Mouse (Mus musculus) CH12.LX (cell line): ENCODE data around the gene Ccl5. TPM values are rescaled to one million over a fixed set of nuclear protein-coding genes. Genes with fewer than 3 reads are reported as not detected.

ENCODE experiments used
- DNase-seq: peaks from one replicate; pipeline ENCODE4 v3.0.0-alpha.2; 2013; ENCODE audit errors: extremely low read depth
- H3K27ac ChIP-seq: 2 replicates; pipeline ENCODE4 v1.5.1; 2012; ENCODE audit warnings: low read depth, mild to moderate bottlenecking, control low read depth, moderate library complexity; ENCODE audit not compliant: insufficient read depth
- H3K27me3 ChIP-seq: replicated peaks from 2 replicates; pipeline ENCODE3; 2012; ENCODE audit warnings: inconsistent platforms
- H3K36me3 ChIP-seq, 2 experiments: replicated peaks in 1 of 2; 2 replicates each; pipeline versions ENCODE3 to v1.6.1; 2012; ENCODE audit warnings: inconsistent platforms in 1 of 2, low read length in 1 of 2, mild to moderate bottlenecking in 1 of 2, mixed read lengths in 1 of 2, moderate library complexity in 1 of 2; ENCODE audit not compliant: control insufficient read depth in 1 of 2, insufficient read depth in 1 of 2
- H3K4me1 ChIP-seq, 2 experiments: 2 replicates each; pipeline ENCODE4 v1.6.1; 2012; ENCODE audit warnings: inconsistent platforms in 1 of 2, moderate library complexity in 1 of 2; ENCODE audit not compliant: insufficient read depth in 2 of 2, control insufficient read depth in 1 of 2
- H3K4me2 ChIP-seq: 2 replicates; pipeline ENCODE4 v1.6.1; 2012; ENCODE audit warnings: low read depth, mild to moderate bottlenecking, control low read depth; ENCODE audit not compliant: poor library complexity, insufficient read depth, severe bottlenecking
- H3K4me3 ChIP-seq, 3 experiments: fragments of 150-350 bp in 1 of 3; sonication (generic) in 1 of 3; replicated peaks in 1 of 3; 2 replicates each; pipeline versions ENCODE3 to v1.5.1; 2011 to 2012; ENCODE audit warnings: low read depth in 2 of 3, low read length in 2 of 3, mild to moderate bottlenecking in 2 of 3, moderate library complexity in 2 of 3, control low read depth in 1 of 3, improper control_type of control experiment in 1 of 3, inconsistent platforms in 1 of 3, mixed read lengths in 1 of 3; ENCODE audit not compliant: poor library complexity in 1 of 3
- H3K79me2 ChIP-seq: replicated peaks from 2 replicates; pipeline ENCODE4 v1.6.1; 2012; ENCODE audit warnings: mild to moderate bottlenecking, moderate library complexity; ENCODE audit not compliant: control insufficient read depth, poor library complexity, insufficient read depth, severe bottlenecking; ENCODE audit errors: extremely low read depth
- H3K9ac ChIP-seq: 2 replicates; pipeline ENCODE4 v1.6.1; 2012; ENCODE audit warnings: low read depth, mild to moderate bottlenecking, control low read depth, moderate library complexity; ENCODE audit not compliant: insufficient read depth
- H3K9me3 ChIP-seq: replicated peaks from 2 replicates; pipeline ENCODE3; 2012; ENCODE audit warnings: low read length, inconsistent platforms, mixed read lengths
- BHLHE40 ChIP-seq: IDR thresholded peaks from 2 replicates; pipeline ENCODE4 v1.6.1; 2011; ENCODE audit warnings: mild to moderate bottlenecking, low read depth, low read length, improper control_type of control experiment
- E2F4 ChIP-seq: IDR thresholded peaks from 2 replicates; pipeline ENCODE4 v1.6.1; 2011; ENCODE audit warnings: low read depth, low read length, improper control_type of control experiment; ENCODE audit not compliant: insufficient replicate concordance
- EP300 ChIP-seq: IDR thresholded peaks from 2 replicates; pipeline ENCODE4 v1.6.1; 2011; ENCODE audit warnings: low read length, improper control_type of control experiment
- HCFC1 ChIP-seq: IDR thresholded peaks from 2 replicates; pipeline ENCODE4 v1.6.1; 2012; ENCODE audit warnings: low read depth, mild to moderate bottlenecking, inconsistent platforms, low read length, improper control_type of control experiment
- IRF4 ChIP-seq: IDR thresholded peaks from 2 replicates; pipeline ENCODE4 v1.6.1; 2014; ENCODE audit warnings: low read depth, mild to moderate bottlenecking, inconsistent platforms, low read length, improper control_type of control experiment
- MAFK ChIP-seq: IDR thresholded peaks from 2 replicates; pipeline ENCODE4 v1.6.1; 2011; ENCODE audit warnings: low read length, improper control_type of control experiment; ENCODE audit not compliant: insufficient replicate concordance
- POLR2A ChIP-seq: IDR thresholded peaks from 2 replicates; pipeline ENCODE4 v1.6.1; 2011; ENCODE audit warnings: low read depth, mild to moderate bottlenecking, improper control_type of control experiment, low read length
- SIN3A ChIP-seq: IDR thresholded peaks from 2 replicates; pipeline ENCODE4 v1.6.1; 2012; ENCODE audit warnings: low read length, improper control_type of control experiment, inconsistent platforms
- SMC3 ChIP-seq: IDR thresholded peaks from 2 replicates; pipeline ENCODE4 v1.6.1; 2011; ENCODE audit warnings: low read depth, low read length, improper control_type of control experiment
- TCF12 ChIP-seq: IDR thresholded peaks from 2 replicates; pipeline ENCODE4 v1.6.1; 2014; ENCODE audit warnings: low read depth, mild to moderate bottlenecking, inconsistent platforms, low read length, improper control_type of control experiment
- ZC3H11A ChIP-seq: IDR thresholded peaks from 2 replicates; pipeline ENCODE4 v1.6.1; 2012; ENCODE audit warnings: low read depth, mild to moderate bottlenecking, inconsistent platforms, low read length, improper control_type of control experiment
- dilution Hi-C: fragments of 300-500 bp; cut with MboI; formaldehyde crosslinking; loops from 2 replicates; pipeline ENCODE4 v1.14.3; 2020; ENCODE audit warnings: low sequenced_read_pairs; ENCODE audit not compliant: extremely low pct_unique_long_range_greater_than_20kb, extremely low pct_ligation_motif_present
- in situ Hi-C: fragments of 300-500 bp; cut with MboI; formaldehyde crosslinking; loops from 3 replicates; pipeline ENCODE4 v1.14.3; 2019; ENCODE audit warnings: low sequenced_read_pairs, low pct_ligation_motif_present, low pct_unique_long_range_greater_than_20kb, mixed read lengths
- polyA plus RNA-seq: library from polyadenylated mRNA; unstranded; fragments of >175 nt; gene quantifications from 2 replicates; pipeline ENCODE4 v1.2.1, GENCODE M21; 2012; ENCODE audit warnings: low read depth; ENCODE audit not compliant: insufficient read length
- total RNA-seq, 2 experiments: library from RNA; depleted of rRNA; stranded (reverse); fragments of 300-350 nt in 1 of 2; fragments of >200 nt in 1 of 2; gene quantifications; 2 replicates each; pipeline ENCODE4 v1.2.3; 2012 to 2014

The Ccl5 gene
- total and polyA plus RNA-seq, 3 experiments: 0.60 to 1.3 (median 0.68) TPM

DNA sequence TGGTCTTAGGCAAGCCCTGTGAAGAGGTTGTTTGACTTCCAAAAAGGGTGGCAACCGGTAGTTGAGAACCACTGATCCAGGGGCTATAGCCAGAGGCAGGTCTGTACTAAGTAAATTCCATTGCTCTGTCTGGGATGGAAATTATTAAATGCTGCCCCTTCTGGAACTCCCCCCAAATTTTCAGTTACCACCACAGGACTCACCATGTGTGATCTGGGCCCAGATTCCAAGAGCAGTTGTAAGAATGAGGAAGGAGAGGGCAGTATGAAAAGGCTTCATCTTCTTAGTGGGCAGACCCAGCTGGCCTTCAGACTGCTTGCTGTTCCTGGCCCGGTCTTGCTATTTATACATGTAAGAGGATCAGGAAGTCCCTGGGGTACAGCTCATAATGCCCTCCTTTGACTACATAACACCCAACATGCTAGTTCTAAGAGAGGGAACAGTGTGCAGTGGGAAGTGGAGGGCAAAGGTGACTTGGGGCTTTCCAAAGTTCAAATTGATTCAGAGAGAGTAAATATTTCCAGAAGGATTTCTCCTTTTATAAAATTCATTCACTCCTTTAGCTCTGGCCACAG, 48.0 kb upstream of the Ccl5 start, which contains the start of gene Ccl9:
Ccl9 (minus strand) TSS at position 451 of the 575 bp plus-strand sequence.
- H3K36me3 ChIP-seq: no peaks in the 10 kb centered on the region
- dilution Hi-C loops (no loop called here), in situ Hi-C loops (no loop called here)
- DNase-seq: no peak
- no peak within 1 kb of the TSS for H3K27ac ChIP-seq
- TF ChIP-seq TCF12 (no peak), ZC3H11A (no peak), E2F4 (no peak), HCFC1 (no peak), EP300 (no peak), SIN3A (no peak)
- H3K27me3 ChIP-seq: no peaks in the 10 kb centered on the region
- H3K9me3 ChIP-seq: no peaks in the 10 kb centered on the region
- no peak within 1 kb of the TSS for H3K9ac ChIP-seq
- H3K4me3 ChIP-seq: no peak within 1 kb of the TSS
- peaks cover 3 to 28% of the 10 kb centered on the region in 2 experiments; a peak in 2 of 4 replicates for H3K4me1 ChIP-seq
- no peak within 1 kb of the TSS for H3K4me2 ChIP-seq
- H3K79me2 ChIP-seq: no peaks in the 10 kb centered on the region

- Histone ChIP-seq H3K36me3 (no peaks in the 10 kb centered on the region), H3K9ac (no peak overlapping the region), H3K9me3 (no peaks in the 10 kb centered on the region), H3K4me3 (no peak overlapping the region), H3K4me2 (no peak overlapping the region), H3K27ac (no peak overlapping the region), H3K4me1 (peaks cover 10 to 38% of the 10 kb centered on the region in 2 experiments), H3K79me2 (no peaks in the 10 kb centered on the region), H3K27me3 (no peaks in the 10 kb centered on the region)
- dilution Hi-C loops (no loop called here), in situ Hi-C loops (no loop called here)
- DNase-seq: no peak
- 0 out of 2 replicates have a peak, but pooled peaks have one; percentile 9 for TF ChIP-seq SMC3
- no peak for TF ChIP-seq POLR2A
- TF ChIP-seq EP300: no peak; the same call in 1 of the 2 replicates
Observed at GRCm38 (mm10) chr11:83576927-83577555, 46.7 kb upstream of the Ccl5 start.

- TF ChIP-seq MAFK (no peak), BHLHE40 (no peak), IRF4 (no peak)
- Histone ChIP-seq H3K36me3 (no peaks in the 10 kb centered on the region), H3K9me3 (no peaks in the 10 kb centered on the region), H3K4me2 (peak overlapping the region; percentile 19; the same call in 1 of the 2 replicates), H3K9ac (no peak overlapping the region), H3K27ac (no peak overlapping the region), H3K79me2 (no peaks in the 10 kb centered on the region), H3K27me3 (peaks cover 3% of the 10 kb centered on the region), H3K4me1 (peaks cover 16 to 27% of the 10 kb centered on the region in 2 experiments), H3K4me3 (no peak overlapping the region)
- in situ Hi-C loops (loop anchor here (25.0 kb wide), 1 partner anchor 364 kb away; the partner anchor contains the start of gene Ddx52), dilution Hi-C loops (no loop called here)
- no peak for DNase-seq
Observed at GRCm38 (mm10) chr11:83572834-83573233, 42.5 kb upstream of the Ccl5 start.
